In genomic region chr8:70895571-70896259, GRCm38 (mm10) we compare ENCODE assay signal across 9 mouse cellular contexts. TPM values are rescaled to one million over a fixed set of nuclear protein-coding genes. Genes with fewer than 3 reads are reported as not detected.
DNase-seq lines count a peak whose midpoint lies in the region; ATAC-seq and TF ChIP-seq lines count a peak whose summit lies in the region.
"Not testable (repeated sequence)": the region's sequence is repeated elsewhere in the genome, so short reads cannot be mapped to it uniquely, and the experiment has no call there.
"Had no signal": no experiment of that assay in that cellular context is flagged by ENCODE, and none has a peak within 500 bp of the region (broad histone marks: within the 10 kb centered on the region; RNA-seq: fewer than 3 reads in every experiment).

No protein-coding gene starts in this region.

- peak overlapping the region; percentile 87 for H3K4me2 ChIP-seq in embryonic facial prominence, embryonic 11.5 days (ENCODE audit: low read depth, low read length)
- peak overlapping the region; percentile 73 for H3K4me2 ChIP-seq in forebrain, embryonic 15.5 days (replicated peaks)
- peak overlapping the region; percentile 86 for H3K4me2 ChIP-seq in heart, postnatal 0 days (ENCODE audit: low read depth, low read length)
- peak overlapping the region; percentile 67 for H3K4me2 ChIP-seq in intestine, postnatal 0 days (replicated peaks; ENCODE audit: low read depth)
- H3K4me2 ChIP-seq in liver, embryonic 11.5 days, result peak overlapping the region; percentile 98
- peak overlapping the region; percentile 99 for H3K4me2 ChIP-seq in neural tube, embryonic 13.5 days

- TF ChIP-seq CTCF in C2C12 (IDR thresholded peaks at IDR 0.05; ENCODE audit: control insufficient read depth, insufficient read depth, insufficient read length); heart, postnatal 0 days (IDR thresholded peaks at IDR 0.05; ENCODE audit: low read depth); intestine, postnatal 0 days (IDR thresholded peaks at IDR 0.05; ENCODE audit: low read depth): not testable (repeated sequence)

- 84% methylated on average over 23 of the region's 24 CpGs for WGBS in embryonic facial prominence, embryonic 11.5 days
- 80% methylated on average over 24 of the region's 24 CpGs for WGBS in forebrain, embryonic 15.5 days
- WGBS in heart, postnatal 0 days, result 86% methylated on average over 22 of the region's 24 CpGs
- WGBS in intestine, postnatal 0 days, result 76% methylated on average over 23 of the region's 24 CpGs
- 80% methylated on average over 23 of the region's 24 CpGs for WGBS in liver, embryonic 11.5 days
- 80% methylated on average over 24 of the region's 24 CpGs for WGBS in neural tube, embryonic 13.5 days

- H3K79me2 ChIP-seq in C2C12 (ENCODE audit: control insufficient read depth, insufficient read depth), result peaks cover 27% of the 10 kb centered on the region

- TF ChIP-seq EP300 in heart, postnatal 0 days (IDR thresholded peaks at IDR 0.05; ENCODE audit: low read depth), result not testable (repeated sequence)

- DNase-seq in embryonic facial prominence, embryonic 11.5 days (ENCODE audit: low spot score); heart, postnatal 0 days (ENCODE audit: low spot score); liver, embryonic 11.5 days (ENCODE audit: low spot score): not testable (repeated sequence)

- H3ac ChIP-seq in C2C12 (ENCODE audit: control insufficient read depth, insufficient read length, low read depth), result peak overlapping the region; percentile 97

- peaks cover 38% of the 10 kb centered on the region for H3K36me3 ChIP-seq in C2C12 (ENCODE audit: control insufficient read depth, insufficient read depth)
- not testable (repeated sequence) for H3K36me3 ChIP-seq in embryonic facial prominence, embryonic 11.5 days (replicated peaks; ENCODE audit: control insufficient read depth, insufficient read depth, low read depth, low read length)
- peaks cover 30% of the 10 kb centered on the region for H3K36me3 ChIP-seq in forebrain, embryonic 15.5 days
- H3K36me3 ChIP-seq in heart, postnatal 0 days (replicated peaks; ENCODE audit: control insufficient read depth, insufficient read depth, low read length), result peaks cover 21% of the 10 kb centered on the region
- peaks cover 22% of the 10 kb centered on the region for H3K36me3 ChIP-seq in intestine, postnatal 0 days (ENCODE audit: control insufficient read depth, insufficient read depth)
- peaks cover 18% of the 10 kb centered on the region for H3K36me3 ChIP-seq in liver, embryonic 11.5 days (ENCODE audit: control insufficient read depth, insufficient read depth, low read length)
- H3K36me3 ChIP-seq in megakaryocyte, embryonic 14.5 days (replicated peaks; ENCODE audit: low read length), result peaks cover 40% of the 10 kb centered on the region
- peaks cover 34% of the 10 kb centered on the region for H3K36me3 ChIP-seq in neural tube, embryonic 13.5 days

- not testable (repeated sequence) for H3K9me3 ChIP-seq in embryonic facial prominence, embryonic 11.5 days (replicated peaks; ENCODE audit: control insufficient read depth, low read length); forebrain, embryonic 15.5 days; heart, postnatal 0 days (replicated peaks; ENCODE audit: control insufficient read depth, low read length); intestine, postnatal 0 days (ENCODE audit: control insufficient read depth); liver, embryonic 11.5 days (ENCODE audit: control insufficient read depth, low read length); neural tube, embryonic 13.5 days
- peaks cover 17% of the 10 kb centered on the region for H3K9me3 ChIP-seq in megakaryocyte, embryonic 14.5 days

- peaks cover 13% of the 10 kb centered on the region for H3K79me3 ChIP-seq in C2C12 (ENCODE audit: low read depth)

- peak overlapping the region; percentile 82 for H3K4me3 ChIP-seq in C2C12 (ENCODE audit: insufficient read depth, poor library complexity, severe bottlenecking)
- H3K4me3 ChIP-seq in embryonic facial prominence, embryonic 11.5 days (ENCODE audit: low read depth, low read length), result peak overlapping the region; percentile 77
- H3K4me3 ChIP-seq in forebrain, embryonic 15.5 days, result peak overlapping the region; percentile 64
- peak overlapping the region; percentile 95; the same call in 1 of the 2 replicates for H3K4me3 ChIP-seq in heart, postnatal 0 days (ENCODE audit: low read depth, low read length)
- peak overlapping the region; percentile 89 for H3K4me3 ChIP-seq in intestine, postnatal 0 days (ENCODE audit: low read depth, low read length)
- peak overlapping the region; percentile 86 for H3K4me3 ChIP-seq in liver, embryonic 11.5 days (ENCODE audit: low read depth, low read length)
- H3K4me3 ChIP-seq in megakaryocyte, embryonic 14.5 days (replicated peaks), result peak overlapping the region; percentile 96
- H3K4me3 ChIP-seq in neural tube, embryonic 13.5 days, result peak overlapping the region; percentile 77

- not testable (repeated sequence) for H3K4me1 ChIP-seq in embryonic facial prominence, embryonic 11.5 days (ENCODE audit: control insufficient read depth, insufficient read depth, low read length); heart, postnatal 0 days (ENCODE audit: control insufficient read depth, insufficient read depth); intestine, postnatal 0 days (replicated peaks; ENCODE audit: control insufficient read depth, insufficient read depth, low read length)
- peaks cover 27% of the 10 kb centered on the region for H3K4me1 ChIP-seq in forebrain, embryonic 15.5 days
- H3K4me1 ChIP-seq in liver, embryonic 11.5 days (replicated peaks; ENCODE audit: control insufficient read depth, insufficient read depth, low read length), result peaks cover 20% of the 10 kb centered on the region
- peaks cover 71% of the 10 kb centered on the region for H3K4me1 ChIP-seq in megakaryocyte, embryonic 14.5 days
- H3K4me1 ChIP-seq in neural tube, embryonic 13.5 days (replicated peaks), result peaks cover 31% of the 10 kb centered on the region

- not testable (repeated sequence) for H3K27ac ChIP-seq in embryonic facial prominence, embryonic 11.5 days (replicated peaks; ENCODE audit: low read depth, low read length); forebrain, embryonic 15.5 days (replicated peaks); heart, postnatal 0 days (ENCODE audit: low read depth); intestine, postnatal 0 days (ENCODE audit: low read depth, low read length); neural tube, embryonic 13.5 days (replicated peaks)
- peak overlapping the region; percentile 91 for H3K27ac ChIP-seq in liver, embryonic 11.5 days (ENCODE audit: low read depth, low read length)

- not testable (repeated sequence) for H3K27me3 ChIP-seq in C2C12 (ENCODE audit: control insufficient read depth, insufficient read depth, insufficient read length)
- H3K27me3 ChIP-seq in embryonic facial prominence, embryonic 11.5 days (ENCODE audit: control insufficient read depth, insufficient read depth, low read length), result peaks cover 29% of the 10 kb centered on the region
- peaks cover 39% of the 10 kb centered on the region for H3K27me3 ChIP-seq in forebrain, embryonic 15.5 days
- H3K27me3 ChIP-seq in heart, postnatal 0 days (ENCODE audit: control insufficient read depth, insufficient read depth, low read length), result peaks cover 28% of the 10 kb centered on the region
- H3K27me3 ChIP-seq in intestine, postnatal 0 days (replicated peaks; ENCODE audit: control insufficient read depth, insufficient read depth, low read length), result peaks cover 24% of the 10 kb centered on the region
- H3K27me3 ChIP-seq in liver, embryonic 11.5 days (replicated peaks; ENCODE audit: control insufficient read depth, insufficient read depth, low read length), result peaks cover 29% of the 10 kb centered on the region
- peaks cover 28% of the 10 kb centered on the region for H3K27me3 ChIP-seq in megakaryocyte, embryonic 14.5 days (replicated peaks)
- peaks cover 50% of the 10 kb centered on the region for H3K27me3 ChIP-seq in neural tube, embryonic 13.5 days

- not testable (repeated sequence) for ATAC-seq in embryonic facial prominence, embryonic 11.5 days (replicated peaks; ENCODE audit: insufficient number of reproducible peaks, low FRiP score, low TSS enrichment, low read depth); forebrain, embryonic 15.5 days (replicated peaks); heart, postnatal 0 days (ENCODE audit: insufficient read depth, low read depth); intestine, postnatal 0 days; liver, embryonic 11.5 days (replicated peaks; ENCODE audit: low FRiP score); neural tube, embryonic 13.5 days (ENCODE audit: low read depth)

- peak overlapping the region; percentile 90 for H3K9ac ChIP-seq in embryonic facial prominence, embryonic 11.5 days (replicated peaks; ENCODE audit: low read length)
- H3K9ac ChIP-seq in forebrain, embryonic 15.5 days (replicated peaks), result 0 out of 2 replicates have a peak overlapping the region, but pooled peaks have one; percentile 85
- peak overlapping the region; percentile 93; the same call in 1 of the 2 replicates for H3K9ac ChIP-seq in heart, postnatal 0 days (replicated peaks; ENCODE audit: low read depth, low read length)
- H3K9ac ChIP-seq in intestine, postnatal 0 days (ENCODE audit: low read depth, low read length), result not testable (repeated sequence)
- H3K9ac ChIP-seq in liver, embryonic 11.5 days (ENCODE audit: low read depth, low read length), result peak overlapping the region; percentile 98
- H3K9ac ChIP-seq in neural tube, embryonic 13.5 days, result peak overlapping the region; percentile 90; the same call in 1 of the 2 replicates

RNA-seq across cellular contexts. Expression of gene Rpl18a, which starts 1.5 kb away (rescaled TPM):
- 4,918 TPM for polyA plus RNA-seq in C2C12 (2012; fragmentation: generic; extraction: Trizol)
- 3,270 and 3,568 TPM in 2 replicates for polyA plus RNA-seq in embryonic facial prominence, embryonic 11.5 days (2014; fragmentation: Nextera tagmentation; extraction: Ambion mirVana)
- polyA plus RNA-seq in forebrain, embryonic 15.5 days (2015; fragmentation: Nextera tagmentation; extraction: Ambion mirVana), result 2,771 and 2,787 TPM in 2 replicates
- 2,186 and 2,206 TPM in 2 replicates for total RNA-seq in heart, postnatal 0 days (2014; rRNA removed; ENCODE audit: low replicate concordance)
- 2,523 and 2,655 TPM in 2 replicates for polyA plus RNA-seq in heart, postnatal 0 days (2015; fragmentation: Nextera tagmentation; extraction: Ambion mirVana)
- 2,933 and 2,947 TPM in 2 replicates for polyA plus RNA-seq in intestine, postnatal 0 days (2015; fragmentation: Nextera tagmentation; extraction: Ambion mirVana)
- 3,876 and 4,144 TPM in 2 replicates for polyA plus RNA-seq in liver, embryonic 11.5 days (2014; fragmentation: Nextera tagmentation; extraction: Ambion mirVana)
- polyA plus RNA-seq in megakaryocyte, embryonic 14.5 days (2012; ENCODE audit: insufficient read depth, low replicate concordance), result 4,812 and 7,707 TPM in 2 replicates
- polyA plus RNA-seq in neural tube, embryonic 13.5 days (2015; fragmentation: Nextera tagmentation; extraction: Ambion mirVana), result 2,220 and 2,572 TPM in 2 replicates

RNA-seq across cellular contexts. Expression of gene Slc5a5, which starts 3.2 kb away (rescaled TPM):
- polyA plus RNA-seq in C2C12 (2012; fragmentation: generic; extraction: Trizol), result 0.13 TPM
- 0.27 and 0.43 TPM in 2 replicates for polyA plus RNA-seq in embryonic facial prominence, embryonic 11.5 days (2014; fragmentation: Nextera tagmentation; extraction: Ambion mirVana)
- 1.4 and 1.6 TPM in 2 replicates for polyA plus RNA-seq in forebrain, embryonic 15.5 days (2015; fragmentation: Nextera tagmentation; extraction: Ambion mirVana)
- not detected in 2 replicates for total RNA-seq in heart, postnatal 0 days (2014; rRNA removed; ENCODE audit: low replicate concordance)
- 0.05 and 0.10 TPM in 2 replicates for polyA plus RNA-seq in heart, postnatal 0 days (2015; fragmentation: Nextera tagmentation; extraction: Ambion mirVana)
- 0.20 and 0.52 TPM in 2 replicates for polyA plus RNA-seq in intestine, postnatal 0 days (2015; fragmentation: Nextera tagmentation; extraction: Ambion mirVana)
- 0.18 and 0.34 TPM in 2 replicates for polyA plus RNA-seq in liver, embryonic 11.5 days (2014; fragmentation: Nextera tagmentation; extraction: Ambion mirVana)
- 0.13 and 1.5 TPM in 2 replicates for polyA plus RNA-seq in megakaryocyte, embryonic 14.5 days (2012; ENCODE audit: insufficient read depth, low replicate concordance)
- 1.6 TPM in 2 replicates for polyA plus RNA-seq in neural tube, embryonic 13.5 days (2015; fragmentation: Nextera tagmentation; extraction: Ambion mirVana)
- total RNA-seq: heart, adult 8-10 months had no signal

RNA-seq across cellular contexts. Expression of gene Map1s, which starts 10.0 kb away (rescaled TPM):
- polyA plus RNA-seq in C2C12 (2012; fragmentation: generic; extraction: Trizol), result 59.7 TPM
- 24.9 and 32.5 TPM in 2 replicates for polyA plus RNA-seq in embryonic facial prominence, embryonic 11.5 days (2014; fragmentation: Nextera tagmentation; extraction: Ambion mirVana)
- 60.1 and 62.0 TPM in 2 replicates for polyA plus RNA-seq in forebrain, embryonic 15.5 days (2015; fragmentation: Nextera tagmentation; extraction: Ambion mirVana)
- total RNA-seq in heart, postnatal 0 days (2014; rRNA removed; ENCODE audit: low replicate concordance), result 32.6 and 35.6 TPM in 2 replicates
- 21.4 and 24.9 TPM in 2 replicates for polyA plus RNA-seq in heart, postnatal 0 days (2015; fragmentation: Nextera tagmentation; extraction: Ambion mirVana)
- 13.8 and 14.7 TPM in 2 replicates for polyA plus RNA-seq in intestine, postnatal 0 days (2015; fragmentation: Nextera tagmentation; extraction: Ambion mirVana)
- 48.7 and 49.0 TPM in 2 replicates for polyA plus RNA-seq in liver, embryonic 11.5 days (2014; fragmentation: Nextera tagmentation; extraction: Ambion mirVana)
- 69.6 and 104 TPM in 2 replicates for polyA plus RNA-seq in megakaryocyte, embryonic 14.5 days (2012; ENCODE audit: insufficient read depth, low replicate concordance)
- 55.4 and 60.7 TPM in 2 replicates for polyA plus RNA-seq in neural tube, embryonic 13.5 days (2015; fragmentation: Nextera tagmentation; extraction: Ambion mirVana)

RNA-seq across cellular contexts. Expression of gene Ccdc124, which starts 22.0 kb away (rescaled TPM):
- polyA plus RNA-seq in C2C12 (2012; fragmentation: generic; extraction: Trizol), result 142 TPM
- 149 and 150 TPM in 2 replicates for polyA plus RNA-seq in embryonic facial prominence, embryonic 11.5 days (2014; fragmentation: Nextera tagmentation; extraction: Ambion mirVana)
- 160 and 166 TPM in 2 replicates for polyA plus RNA-seq in forebrain, embryonic 15.5 days (2015; fragmentation: Nextera tagmentation; extraction: Ambion mirVana)
- total RNA-seq in heart, postnatal 0 days (2014; rRNA removed; ENCODE audit: low replicate concordance), result 12.6 and 32.0 TPM in 2 replicates
- 77.9 and 79.5 TPM in 2 replicates for polyA plus RNA-seq in heart, postnatal 0 days (2015; fragmentation: Nextera tagmentation; extraction: Ambion mirVana)
- polyA plus RNA-seq in intestine, postnatal 0 days (2015; fragmentation: Nextera tagmentation; extraction: Ambion mirVana), result 61.7 and 64.3 TPM in 2 replicates
- 110 and 112 TPM in 2 replicates for polyA plus RNA-seq in liver, embryonic 11.5 days (2014; fragmentation: Nextera tagmentation; extraction: Ambion mirVana)
- polyA plus RNA-seq in megakaryocyte, embryonic 14.5 days (2012; ENCODE audit: insufficient read depth, low replicate concordance), result 92.6 and 282 TPM in 2 replicates
- polyA plus RNA-seq in neural tube, embryonic 13.5 days (2015; fragmentation: Nextera tagmentation; extraction: Ambion mirVana), result 148 and 156 TPM in 2 replicates

RNA-seq across cellular contexts. Expression of gene Kcnn1, which starts 32.7 kb away (rescaled TPM):
- polyA plus RNA-seq in C2C12 (2012; fragmentation: generic; extraction: Trizol), result 3.2 TPM
- 2.9 and 4.0 TPM in 2 replicates for polyA plus RNA-seq in embryonic facial prominence, embryonic 11.5 days (2014; fragmentation: Nextera tagmentation; extraction: Ambion mirVana)
- 12.4 and 14.3 TPM in 2 replicates for polyA plus RNA-seq in forebrain, embryonic 15.5 days (2015; fragmentation: Nextera tagmentation; extraction: Ambion mirVana)
- total RNA-seq in heart, postnatal 0 days (2014; rRNA removed; ENCODE audit: low replicate concordance), result 7.5 and 25.2 TPM in 2 replicates
- 3.4 TPM in 2 replicates for polyA plus RNA-seq in heart, postnatal 0 days (2015; fragmentation: Nextera tagmentation; extraction: Ambion mirVana)
- 0.17 and 0.30 TPM in 2 replicates for polyA plus RNA-seq in intestine, postnatal 0 days (2015; fragmentation: Nextera tagmentation; extraction: Ambion mirVana)
- polyA plus RNA-seq in liver, embryonic 11.5 days (2014; fragmentation: Nextera tagmentation; extraction: Ambion mirVana), result 0.47 and 0.73 TPM in 2 replicates
- polyA plus RNA-seq in megakaryocyte, embryonic 14.5 days (2012; ENCODE audit: insufficient read depth, low replicate concordance), result 3.4 and 11.8 TPM in 2 replicates
- polyA plus RNA-seq in neural tube, embryonic 13.5 days (2015; fragmentation: Nextera tagmentation; extraction: Ambion mirVana), result 17.5 and 17.9 TPM in 2 replicates
